Mouse (Mus musculus) testis, postnatal 14 days (tissue): Measurements from ENCODE around the gene Dennd4b.
"Not testable (repeated sequence)": the region's sequence is repeated elsewhere in the genome, so short reads cannot be mapped to it uniquely, and the experiment has no call there.

Experiments
- DNase-seq: peaks from one replicate; pipeline ENCODE4 v3.0.0; 2021; ENCODE audit warnings: low spot score

Dennd4b gene

GRCm38 (mm10) chr3:90279216-90279615 is 14.2 kb downstream of the Dennd4b start:
- no peak for DNase-seq

- DNase-seq = no peak
Observed at GRCm38 (mm10) chr3:90279743-90280142, 14.8 kb downstream of the Dennd4b start.

GRCm38 (mm10) chr3:90280708-90281107 is 15.7 kb downstream of the Dennd4b start:
- DNase-seq = no peak

GRCm38 (mm10) chr3:90284150-90284549 is 19.2 kb downstream of the Dennd4b start:
- DNase-seq = no peak

- not testable (repeated sequence) for DNase-seq
Observed at GRCm38 (mm10) chr3:90289403-90289802, 24.4 kb downstream of the Dennd4b start.

GRCm38 (mm10) chr3:90290602-90291001 is 25.6 kb downstream of the Dennd4b start:
- DNase-seq = no peak

GRCm38 (mm10) chr3:90291982-90292344 is 27.0 kb downstream of the Dennd4b start:
- no peak for DNase-seq

- DNase-seq = peak; percentile 100
Observed at GRCm38 (mm10) chr3:90292345-90293275, 27.6 kb downstream of the Dennd4b start, which contains the start of gene Gatad2b. Gene Gatad2b (plus strand): TSS chr3:90293178.

- peak; percentile 81 for DNase-seq
Observed at GRCm38 (mm10) chr3:90293352-90294063, 28.5 kb downstream of the Dennd4b start.

GRCm38 (mm10) chr3:90294064-90294440 is 29.1 kb downstream of the Dennd4b start:
- no peak for DNase-seq

GRCm38 (mm10) chr3:90294651-90295050 is 29.7 kb downstream of the Dennd4b start:
- no peak for DNase-seq

GRCm38 (mm10) chr3:90305801-90306200 is 40.8 kb downstream of the Dennd4b start:
- DNase-seq = no peak

GRCm38 (mm10) chr3:90309589-90309988 is 44.6 kb downstream of the Dennd4b start:
- DNase-seq = no peak

GRCm38 (mm10) chr3:90313367-90313766 is 48.4 kb downstream of the Dennd4b start:
- DNase-seq = no peak

- DNase-seq = no peak
Observed at GRCm38 (mm10) chr3:90314241-90314640, 49.3 kb downstream of the Dennd4b start.

- no peak for DNase-seq
Observed at GRCm38 (mm10) chr3:90322289-90322688, 57.3 kb downstream of the Dennd4b start.

- DNase-seq = no peak
Observed at GRCm38 (mm10) chr3:90323119-90323518, 58.1 kb downstream of the Dennd4b start.
